Mouse (Mus musculus) hindbrain, embryonic 13.5 days (tissue): Measurements from ENCODE around the gene Mms19. TPM values are rescaled to one million over a fixed set of nuclear protein-coding genes. Genes with fewer than 3 reads are reported as not detected.

Source experiments
- ATAC-seq: fragments of 200-750 bp; cut with Nextera tagmentation; 2 replicates; pipeline ENCODE4 v1.8.0; 2017; ENCODE audit warnings: moderate TSS enrichment; ENCODE audit not compliant: low FRiP score
- H3K27ac ChIP-seq: fragments of 300-500 bp; sonication (generic); 2 replicates; pipeline ENCODE4 v1.5.1; 2015; ENCODE audit warnings: inconsistent platforms, mild to moderate bottlenecking, moderate library complexity
- H3K27me3 ChIP-seq: fragments of 300-500 bp; sonication (generic); 2 replicates; pipeline ENCODE4 v1.6.1; 2015; ENCODE audit warnings: mild to moderate bottlenecking, inconsistent platforms
- H3K36me3 ChIP-seq: fragments of 300-500 bp; sonication (generic); 2 replicates; pipeline ENCODE4 v1.6.1; 2015; ENCODE audit warnings: mild to moderate bottlenecking, inconsistent platforms
- H3K4me1 ChIP-seq: fragments of 300-500 bp; sonication (generic); replicated peaks from 2 replicates; pipeline ENCODE4 v1.6.1; 2015; ENCODE audit warnings: inconsistent platforms
- H3K4me2 ChIP-seq: fragments of 300-500 bp; sonication (generic); 2 replicates; pipeline ENCODE4 v1.6.1; 2015; ENCODE audit warnings: inconsistent platforms, mild to moderate bottlenecking, moderate library complexity
- H3K4me3 ChIP-seq: fragments of 300-500 bp; sonication (generic); 2 replicates; pipeline ENCODE4 v1.5.1; 2015; ENCODE audit warnings: mild to moderate bottlenecking, inconsistent platforms
- H3K9ac ChIP-seq: fragments of 300-500 bp; sonication (generic); 2 replicates; pipeline ENCODE4 v1.6.1; 2015; ENCODE audit warnings: mild to moderate bottlenecking, inconsistent platforms
- H3K9me3 ChIP-seq: fragments of 300-500 bp; sonication (generic); 2 replicates; pipeline ENCODE4 v1.6.1; 2016; ENCODE audit warnings: inconsistent platforms
- WGBS: fragments of 180-500 bp; shearing (Covaris S2); methylation state at CpG from one replicate; pipeline ENCODE4 v1.1.7; 2015; 5-methylcytosine and 5-hydroxymethylcytosine counted together
- polyA plus RNA-seq: library from polyadenylated mRNA; unstranded; fragments of >200 nt; fragmentation: Nextera tagmentation; extraction: Ambion mirVana; gene quantifications from 2 replicates; pipeline ENCODE4 v1.2.1, GENCODE M21; 2015

The Mms19 gene
- polyA plus RNA-seq, result 36.5 and 39.7 TPM in 2 replicates

- Histone ChIP-seq H3K9me3 (no peaks in the 10 kb centered on the region), H3K9ac (peak within 1 kb of the TSS; percentile 81), H3K27ac (peak within 1 kb of the TSS; percentile 81), H3K27me3 (peaks cover 18% of the 10 kb centered on the region), H3K4me3 (peak within 1 kb of the TSS; percentile 63), H3K4me2 (peak within 1 kb of the TSS; percentile 99), H3K36me3 (no peaks in the 10 kb centered on the region), H3K4me1 (peaks cover 34% of the 10 kb centered on the region)
- peak; percentile 95 for ATAC-seq
- WGBS, result under 1% methylated on average over 66 of the region's 68 CpGs
Measured at GRCm38 (mm10) chr19:41980819-41981594, at the start of gene Mms19. Gene Mms19 (minus strand): TSS chr19:41981157.

- ATAC-seq, result no peak
Measured at GRCm38 (mm10) chr19:42026158-42026557, 45.2 kb upstream of the Mms19 start.

DNA sequence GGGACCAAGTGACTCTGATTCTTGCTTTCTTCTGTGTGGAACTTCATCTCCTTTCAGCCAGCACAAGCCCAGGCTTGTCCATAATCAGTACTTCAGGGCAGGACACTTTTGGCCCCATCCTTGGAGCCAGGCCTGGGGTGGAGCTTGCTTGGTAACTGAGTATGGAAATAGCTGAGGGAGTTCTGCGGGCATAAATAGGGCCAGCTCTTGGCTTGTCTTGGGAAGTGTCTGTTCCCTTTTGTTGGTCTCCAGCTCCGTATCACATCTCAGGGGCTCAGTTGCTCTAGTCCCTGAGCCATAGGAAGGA is 41.5 kb upstream of the Mms19 start:
- Histone ChIP-seq H3K27me3 (no peaks in the 10 kb centered on the region), H3K36me3 (no peaks in the 10 kb centered on the region)

More at GRCm38 (mm10) chr19:42026158-42026557, 45.2 kb upstream of the Mms19 start:
- Histone ChIP-seq H3K36me3 (no peaks in the 10 kb centered on the region), H3K9ac (no peak overlapping the region), H3K4me2 (no peak overlapping the region), H3K9me3 (no peaks in the 10 kb centered on the region), H3K4me3 (no peak overlapping the region), H3K27ac (no peak overlapping the region), H3K4me1 (0 out of 2 replicates have a peak, but pooled peaks cover 7% of the 10 kb centered on the region), H3K27me3 (no peaks in the 10 kb centered on the region)
- WGBS, result 10% methylated on average over 5 of the region's 5 CpGs

GRCm38 (mm10) chr19:42021681-42022541 is 41.0 kb upstream of the Mms19 start:
- peaks cover 15% of the 10 kb centered on the region; the same call in 1 of the 2 replicates for H3K4me1 ChIP-seq
- H3K27me3 ChIP-seq, result no peaks in the 10 kb centered on the region
- 56% methylated on average over 10 of the region's 10 CpGs for WGBS
- no peak overlapping the region for H3K9ac ChIP-seq
- no peak overlapping the region for H3K27ac ChIP-seq
- no peak overlapping the region for H3K4me3 ChIP-seq
- no peaks in the 10 kb centered on the region for H3K9me3 ChIP-seq
- ATAC-seq, result no peak
- no peaks in the 10 kb centered on the region for H3K36me3 ChIP-seq
- no peak overlapping the region for H3K4me2 ChIP-seq

More for the DNA sequence above, 41.5 kb upstream of the Mms19 start:
- H3K27ac ChIP-seq, result no peak overlapping the region
- ATAC-seq, result no peak
- no peak overlapping the region for H3K4me3 ChIP-seq
- 0 out of 2 replicates have a peak, but pooled peaks cover 9% of the 10 kb centered on the region for H3K4me1 ChIP-seq
- no peak overlapping the region for H3K9ac ChIP-seq
- H3K9me3 ChIP-seq, result no peaks in the 10 kb centered on the region
- no peak overlapping the region for H3K4me2 ChIP-seq
- 70% methylated on average over 2 of the region's 2 CpGs for WGBS

GRCm38 (mm10) chr19:42019011-42019522 is 38.1 kb upstream of the Mms19 start:
- H3K4me1 ChIP-seq, result peaks cover 25% of the 10 kb centered on the region
- H3K9ac ChIP-seq, result no peak overlapping the region
- H3K27me3 ChIP-seq, result no peaks in the 10 kb centered on the region
- WGBS, result 44% methylated on average over 4 of the region's 4 CpGs
- no peaks in the 10 kb centered on the region for H3K9me3 ChIP-seq
- no peak overlapping the region for H3K4me2 ChIP-seq
- ATAC-seq, result no peak
- no peak overlapping the region for H3K4me3 ChIP-seq
- H3K27ac ChIP-seq, result no peak overlapping the region
- no peaks in the 10 kb centered on the region for H3K36me3 ChIP-seq

DNA sequence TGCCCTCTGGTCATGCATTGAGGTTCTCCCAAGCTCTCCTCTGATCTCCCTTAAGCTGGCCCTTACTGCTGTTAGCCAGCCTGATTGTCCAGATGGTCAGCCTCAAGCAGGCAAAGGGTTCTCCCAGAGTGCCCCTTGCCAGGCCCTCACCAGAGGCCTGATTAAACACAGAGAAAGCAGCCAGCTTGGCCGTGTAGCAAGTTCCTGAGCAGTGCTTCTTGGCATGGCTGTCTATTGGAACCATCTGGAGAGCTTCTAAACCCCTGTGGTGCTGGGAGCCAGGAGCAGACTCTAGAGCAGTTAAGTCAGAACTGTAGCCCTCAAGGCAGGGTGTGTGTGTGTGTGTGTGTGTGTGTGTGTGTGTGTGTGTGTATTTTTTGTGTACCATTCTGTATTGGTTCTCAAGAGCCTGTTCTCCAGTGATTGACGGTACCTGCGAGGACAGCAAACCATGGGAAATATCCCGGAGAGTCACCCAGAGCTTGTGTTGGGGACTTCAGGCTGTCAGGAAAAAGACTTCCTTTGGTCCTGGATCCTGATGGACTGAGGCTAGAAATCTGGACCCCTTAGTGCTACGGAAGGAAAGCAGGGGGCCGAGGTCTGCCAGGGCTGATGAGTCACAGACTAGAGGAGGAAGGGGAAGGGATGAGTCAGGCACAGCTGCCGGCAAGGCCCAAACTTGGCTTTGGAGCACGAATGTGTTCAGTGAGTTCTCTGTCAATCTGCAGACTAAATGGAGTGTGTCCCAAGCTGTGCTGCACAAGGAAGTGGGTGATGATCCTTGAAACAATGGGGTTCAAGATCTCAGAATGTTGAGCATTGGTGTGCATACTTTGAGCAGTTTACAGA is 36.7 kb upstream of the Mms19 start:
- 69% methylated on average over 8 of the region's 8 CpGs for WGBS
- H3K4me1 ChIP-seq, result peaks cover 25% of the 10 kb centered on the region
- H3K4me2 ChIP-seq, result no peak overlapping the region
- H3K27ac ChIP-seq, result peak overlapping the region; percentile 30; the same call in 1 of the 2 replicates
- no peak for ATAC-seq
- no peak overlapping the region for H3K4me3 ChIP-seq
- no peak overlapping the region for H3K9ac ChIP-seq
- H3K27me3 ChIP-seq, result no peaks in the 10 kb centered on the region
- H3K36me3 ChIP-seq, result no peaks in the 10 kb centered on the region
- H3K9me3 ChIP-seq, result no peaks in the 10 kb centered on the region

GRCm38 (mm10) chr19:42016840-42017239 is 35.9 kb upstream of the Mms19 start:
- WGBS, result 69% methylated on average over 5 of the region's 5 CpGs
- no peaks in the 10 kb centered on the region for H3K9me3 ChIP-seq
- no peak for ATAC-seq
- no peaks in the 10 kb centered on the region for H3K36me3 ChIP-seq
- H3K27me3 ChIP-seq, result no peaks in the 10 kb centered on the region
- H3K9ac ChIP-seq, result no peak overlapping the region
- H3K4me2 ChIP-seq, result no peak overlapping the region
- H3K4me1 ChIP-seq, result peaks cover 18% of the 10 kb centered on the region
- H3K4me3 ChIP-seq, result no peak overlapping the region
- H3K27ac ChIP-seq, result no peak overlapping the region

- WGBS, result 71% methylated on average over 4 of the region's 4 CpGs
- H3K4me3 ChIP-seq, result no peak overlapping the region
- no peak overlapping the region for H3K27ac ChIP-seq
- no peak for ATAC-seq
- H3K27me3 ChIP-seq, result no peaks in the 10 kb centered on the region
- H3K9me3 ChIP-seq, result no peaks in the 10 kb centered on the region
- H3K9ac ChIP-seq, result peak overlapping the region; percentile 35; the same call in 1 of the 2 replicates
- H3K36me3 ChIP-seq, result no peaks in the 10 kb centered on the region
- peaks cover 18% of the 10 kb centered on the region for H3K4me1 ChIP-seq
- H3K4me2 ChIP-seq, result no peak overlapping the region
Measured at GRCm38 (mm10) chr19:42016251-42016650, 35.3 kb upstream of the Mms19 start.

- H3K27me3 ChIP-seq, result no peaks in the 10 kb centered on the region
- H3K9me3 ChIP-seq, result no peaks in the 10 kb centered on the region
- ATAC-seq, result no peak
- no peak overlapping the region for H3K27ac ChIP-seq
- 82% methylated on average over 6 of the region's 6 CpGs for WGBS
- H3K4me1 ChIP-seq, result peaks cover 18% of the 10 kb centered on the region
- H3K4me3 ChIP-seq, result no peak overlapping the region
- no peak overlapping the region for H3K9ac ChIP-seq
- no peaks in the 10 kb centered on the region for H3K36me3 ChIP-seq
- no peak overlapping the region for H3K4me2 ChIP-seq
Measured at GRCm38 (mm10) chr19:42015001-42015400, 34.0 kb upstream of the Mms19 start.

DNA sequence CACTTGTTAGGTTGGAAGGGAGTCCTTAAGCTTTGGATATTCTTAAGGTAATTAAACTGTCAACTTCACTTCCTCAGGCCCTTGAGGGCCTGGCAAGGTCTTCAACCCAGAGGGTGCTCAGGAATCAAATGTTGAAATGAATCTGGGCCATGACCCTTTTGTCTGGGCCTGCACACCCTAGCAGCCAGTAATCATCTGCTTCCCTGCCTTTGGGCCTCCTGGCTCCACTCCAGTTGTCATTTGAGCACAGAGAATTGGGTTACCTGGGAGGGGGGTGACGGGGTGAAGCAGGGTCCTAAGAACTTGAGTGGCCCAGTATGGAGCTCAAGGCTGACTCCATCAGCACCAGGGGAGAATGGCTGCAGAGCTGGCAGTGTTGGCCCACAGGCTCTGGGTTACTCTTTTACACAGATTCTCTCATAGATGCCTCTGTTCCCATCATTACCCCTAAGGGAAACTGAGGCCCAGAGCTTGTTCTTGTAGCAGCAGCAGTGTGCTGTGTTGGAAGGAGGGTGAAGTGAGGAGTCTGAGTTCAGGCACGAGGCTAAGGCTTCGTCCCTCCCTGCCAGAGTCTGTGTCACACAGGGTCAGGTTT is 33.4 kb upstream of the Mms19 start:
- Histone ChIP-seq H3K4me1 (peaks cover 18% of the 10 kb centered on the region), H3K27me3 (no peaks in the 10 kb centered on the region), H3K27ac (no peak overlapping the region), H3K4me3 (no peak overlapping the region), H3K9ac (no peak overlapping the region), H3K4me2 (no peak overlapping the region), H3K36me3 (no peaks in the 10 kb centered on the region), H3K9me3 (no peaks in the 10 kb centered on the region)
- 93% methylated on average over 3 of the region's 3 CpGs for WGBS
- no peak for ATAC-seq

GRCm38 (mm10) chr19:42011123-42011522 is 30.2 kb upstream of the Mms19 start:
- Histone ChIP-seq H3K27me3 (no peaks in the 10 kb centered on the region), H3K9ac (0 out of 2 replicates have a peak overlapping the region, but pooled peaks have one; percentile 2), H3K27ac (no peak overlapping the region), H3K4me3 (no peak overlapping the region), H3K4me1 (peaks cover 9% of the 10 kb centered on the region), H3K36me3 (no peaks in the 10 kb centered on the region), H3K4me2 (no peak overlapping the region), H3K9me3 (no peaks in the 10 kb centered on the region)
- WGBS, result 88% methylated on average over 7 of the region's 7 CpGs
- ATAC-seq, result no peak
